25 mouse cellular contexts compared by ENCODE assay signal in genomic region chr9:101422006-101422405, GRCm38 (mm10).
DNase-seq lines count a peak whose midpoint lies in the region; ATAC-seq and TF ChIP-seq lines count a peak whose summit lies in the region.
"Had no signal": no experiment of that assay in that cellular context is flagged by ENCODE, and none has a peak within 500 bp of the region (broad histone marks: within the 10 kb centered on the region; RNA-seq: fewer than 3 reads in every experiment).

No protein-coding gene starts in this region.

- TF ChIP-seq CTCF in kidney, postnatal 0 days (IDR thresholded peaks at IDR 0.05; ENCODE audit: low read depth) = no peak

- no peak overlapping the region for H3K9ac ChIP-seq in forebrain, embryonic 11.5 days (ENCODE audit: low read length)
- H3K9ac ChIP-seq in kidney, postnatal 0 days (ENCODE audit: low read depth, low read length) = no peak overlapping the region
- no peak overlapping the region for H3K9ac ChIP-seq in intestine, embryonic 15.5 days
- H3K9ac ChIP-seq: embryonic facial prominence, embryonic 12.5 days; heart, embryonic 12.5 days; hindbrain, embryonic 15.5 days; liver, embryonic 13.5 days; lung, embryonic 15.5 days; neural tube, embryonic 13.5 days had no signal

- no peak overlapping the region for H3K4me2 ChIP-seq in forebrain, embryonic 11.5 days (ENCODE audit: low read depth, low read length, severe bottlenecking)
- no peak overlapping the region for H3K4me2 ChIP-seq in kidney, postnatal 0 days (ENCODE audit: low read length)
- H3K4me2 ChIP-seq in intestine, embryonic 15.5 days (replicated peaks) = no peak overlapping the region
- no peak overlapping the region for H3K4me2 ChIP-seq in myocyte (ENCODE audit: low read depth)
- H3K4me2 ChIP-seq: embryonic facial prominence, embryonic 12.5 days; heart, embryonic 12.5 days; hindbrain, embryonic 15.5 days; liver, embryonic 13.5 days; lung, embryonic 15.5 days; midbrain, embryonic 11.5 days; neural tube, embryonic 13.5 days had no signal

- WGBS in forebrain, embryonic 11.5 days = 92% methylated on average over 11 of the region's 11 CpGs
- WGBS in forebrain, embryonic 10.5 days = 89% methylated on average over 11 of the region's 11 CpGs
- WGBS in kidney, postnatal 0 days = 50% methylated on average over 11 of the region's 11 CpGs
- WGBS in intestine, embryonic 15.5 days = 41% methylated on average over 11 of the region's 11 CpGs

- H3K36me3 ChIP-seq in forebrain, embryonic 11.5 days (ENCODE audit: control insufficient read depth, insufficient read depth, low read length) = no peaks in the 10 kb centered on the region
- H3K36me3 ChIP-seq in forebrain, embryonic 10.5 days (replicated peaks) = no peaks in the 10 kb centered on the region
- no peaks in the 10 kb centered on the region for H3K36me3 ChIP-seq in kidney, postnatal 0 days (ENCODE audit: insufficient read depth, low read length)
- no peaks in the 10 kb centered on the region for H3K36me3 ChIP-seq in intestine, embryonic 15.5 days
- H3K36me3 ChIP-seq in myocyte (ENCODE audit: control insufficient read depth, insufficient read depth) = no peaks in the 10 kb centered on the region
- H3K36me3 ChIP-seq: embryonic facial prominence, embryonic 12.5 days; G1E; heart, embryonic 12.5 days; hindbrain, embryonic 15.5 days; liver, embryonic 13.5 days; lung, embryonic 15.5 days; neural tube, embryonic 13.5 days had no signal

- no peaks in the 10 kb centered on the region for H3K4me1 ChIP-seq in forebrain, embryonic 11.5 days (replicated peaks; ENCODE audit: control insufficient read depth, insufficient read depth, low read length)
- H3K4me1 ChIP-seq in forebrain, embryonic 10.5 days = peaks cover 13% of the 10 kb centered on the region
- no peaks in the 10 kb centered on the region for H3K4me1 ChIP-seq in kidney, postnatal 0 days (replicated peaks; ENCODE audit: insufficient read depth, low read length)
- H3K4me1 ChIP-seq in intestine, embryonic 15.5 days (replicated peaks) = peaks cover 5% of the 10 kb centered on the region; the same call in 1 of the 2 replicates
- H3K4me1 ChIP-seq: embryonic facial prominence, embryonic 12.5 days; liver, embryonic 13.5 days had no signal

- no peak for TF ChIP-seq POLR2A in myocyte (IDR thresholded peaks at IDR 0.05; ENCODE audit: insufficient read length, low read depth)

- H3K27me3 ChIP-seq in forebrain, embryonic 11.5 days (ENCODE audit: control insufficient read depth, insufficient read depth, low read length) = no peaks in the 10 kb centered on the region
- H3K27me3 ChIP-seq in forebrain, embryonic 10.5 days (ENCODE audit: poor library complexity, severe bottlenecking) = no peaks in the 10 kb centered on the region
- no peaks in the 10 kb centered on the region for H3K27me3 ChIP-seq in kidney, postnatal 0 days (ENCODE audit: insufficient read depth, low read length)
- no peaks in the 10 kb centered on the region for H3K27me3 ChIP-seq in intestine, embryonic 15.5 days (replicated peaks)
- H3K27me3 ChIP-seq in myocyte (ENCODE audit: control insufficient read depth, insufficient read depth, insufficient read length) = no peaks in the 10 kb centered on the region
- H3K27me3 ChIP-seq: embryonic facial prominence, embryonic 12.5 days; heart, embryonic 12.5 days; hindbrain, embryonic 15.5 days; liver, embryonic 13.5 days; lung, embryonic 15.5 days; neural tube, embryonic 13.5 days had no signal

- H3K4me3 ChIP-seq in forebrain, embryonic 11.5 days (ENCODE audit: low read depth, low read length) = no peak overlapping the region
- no peak overlapping the region for H3K4me3 ChIP-seq in forebrain, embryonic 10.5 days
- H3K4me3 ChIP-seq in kidney, postnatal 0 days (replicated peaks; ENCODE audit: low read depth, low read length) = no peak overlapping the region
- H3K4me3 ChIP-seq in intestine, embryonic 15.5 days (replicated peaks) = no peak overlapping the region
- H3K4me3 ChIP-seq in myocyte = no peak overlapping the region
- H3K4me3 ChIP-seq: embryonic facial prominence, embryonic 12.5 days; erythroblast, embryonic 14.5 days; heart, embryonic 12.5 days; hindbrain, embryonic 15.5 days; liver, embryonic 13.5 days; lung, embryonic 15.5 days; neural tube, embryonic 13.5 days had no signal

- H3K79me2 ChIP-seq in myocyte (ENCODE audit: control insufficient read depth, insufficient read depth) = no peaks in the 10 kb centered on the region

- no peaks in the 10 kb centered on the region for H3K9me3 ChIP-seq in forebrain, embryonic 11.5 days (ENCODE audit: control insufficient read depth, low read length)
- no peaks in the 10 kb centered on the region for H3K9me3 ChIP-seq in forebrain, embryonic 10.5 days
- H3K9me3 ChIP-seq in kidney, postnatal 0 days (replicated peaks; ENCODE audit: low read length) = no peaks in the 10 kb centered on the region
- H3K9me3 ChIP-seq in intestine, embryonic 15.5 days = no peaks in the 10 kb centered on the region
- H3K9me3 ChIP-seq: embryonic facial prominence, embryonic 12.5 days; heart, embryonic 12.5 days; hindbrain, embryonic 15.5 days; liver, embryonic 13.5 days; lung, embryonic 15.5 days; neural tube, embryonic 13.5 days had no signal

- H3ac ChIP-seq in myocyte (ENCODE audit: control insufficient read depth, insufficient read length) = no peak overlapping the region

- no peak overlapping the region for H3K27ac ChIP-seq in forebrain, embryonic 11.5 days (ENCODE audit: low read depth, low read length)
- no peak overlapping the region for H3K27ac ChIP-seq in forebrain, embryonic 10.5 days
- no peak overlapping the region for H3K27ac ChIP-seq in kidney, postnatal 0 days
- H3K27ac ChIP-seq in intestine, embryonic 15.5 days = no peak overlapping the region
- H3K27ac ChIP-seq: embryonic facial prominence, embryonic 12.5 days; hindbrain, embryonic 15.5 days; liver, embryonic 13.5 days; lung, embryonic 15.5 days; macrophage; neural tube, embryonic 13.5 days had no signal

- ATAC-seq in forebrain, embryonic 11.5 days (replicated peaks; ENCODE audit: low FRiP score) = no peak
- no peak for ATAC-seq in kidney, postnatal 0 days (replicated peaks; ENCODE audit: low FRiP score, low read depth)
- peak; percentile 66; the same call in 1 of the 2 replicates for ATAC-seq in intestine, embryonic 15.5 days
- ATAC-seq: forebrain, embryonic 16.5 days had no signal

- DNase-seq in forebrain, embryonic 11.5 days (ENCODE audit: low spot score) = peak; percentile 23
- DNase-seq in forebrain, embryonic 10.5 days (ENCODE audit: extremely low spot score, low spot score) = no peak
- peak; percentile 35 for DNase-seq in kidney, postnatal 0 days (ENCODE audit: low spot score)
- DNase-seq in kidney, adult 9 months = no peak
- DNase-seq in spleen, adult 12 weeks (ENCODE audit: low spot score) = no peak
- DNase-seq in thymus, postnatal 25 days = no peak
- DNase-seq: adrenal gland, postnatal 25 days; cerebellum, adult 11 months; cerebellum, postnatal 14 days; heart, postnatal 36 days; kidney, postnatal 14 days; liver, embryonic 13.5 days; thymus, postnatal 4 days had no signal

TF ChIP-seq in myocyte, 11 proteins besides CTCF, POLR2A, EP300 and RAD21:
- peak; percentile 20 for TF ChIP-seq USF1 (IDR thresholded peaks at IDR 0.05; ENCODE audit: low read depth)
- TF ChIP-seq MYOG (IDR thresholded peaks at IDR 0.05; ENCODE audit: control insufficient read depth in 1 of 3, insufficient read depth in 1 of 3, insufficient read length in 2 of 3, low read depth in 2 of 3) = no peak

Comparison
In these comparisons a context has a peak if more than half of its experiments do, and no peak if none do; other contexts are left out.
1. DNase-seq: peak in forebrain, embryonic 11.5 days (single experiment) and kidney, postnatal 0 days (single experiment); none in forebrain, embryonic 10.5 days (single experiment), kidney, adult 9 months (single experiment), spleen, adult 12 weeks (single experiment) and thymus, postnatal 25 days (single experiment).